14 mouse cellular contexts compared by ENCODE assay signal in genomic region chr2:166639750-166640149, GRCm38 (mm10).
"Had no signal": no experiment of that assay in that cellular context is flagged by ENCODE, and none has a peak within 500 bp of the region (broad histone marks: within the 10 kb centered on the region; RNA-seq: fewer than 3 reads in every experiment).

No protein-coding gene starts in this region.

- H3K9me3 ChIP-seq: limb, embryonic 15.5 days; liver, embryonic 12.5 days; neural tube, embryonic 15.5 days had no signal

- H3K27ac ChIP-seq: kidney, postnatal 0 days; limb, embryonic 15.5 days; liver, embryonic 12.5 days; neural tube, embryonic 15.5 days had no signal

- H3K27me3 ChIP-seq: limb, embryonic 15.5 days; liver, embryonic 12.5 days; neural tube, embryonic 15.5 days had no signal

- H3K4me2 ChIP-seq: limb, embryonic 15.5 days; liver, embryonic 12.5 days; lung, embryonic 14.5 days; neural tube, embryonic 15.5 days had no signal

- H3K4me3 ChIP-seq: layer of hippocampus, adult 2 months; limb, embryonic 15.5 days; liver, embryonic 12.5 days; midbrain, embryonic 10.5 days; myocyte; neural tube, embryonic 15.5 days had no signal

- H3K9ac ChIP-seq: limb, embryonic 15.5 days; liver, embryonic 12.5 days; lung, embryonic 14.5 days; neural tube, embryonic 15.5 days had no signal

- DNase-seq: kidney, adult 18-20 months; midbrain, embryonic 14.5 days; right cerebral cortex, adult 18-20 months; right cerebral cortex, postnatal 25 days; thymus, adult 18-20 months; thymus, postnatal 14 days had no signal
